Mouse (Mus musculus) ES-Bruce4 (cell line): ENCODE measurements around the gene Slc5a4b.
"Not testable (repeated sequence)": the region's sequence is repeated elsewhere in the genome, so short reads cannot be mapped to it uniquely, and the experiment has no call there.

ENCODE experiments used
- CTCF ChIP-seq: IDR thresholded peaks from one replicate; pipeline ENCODE4 v1.8.1; 2011; ENCODE audit warnings: low read depth, low read length
- EP300 ChIP-seq: IDR thresholded peaks from 2 replicates; pipeline ENCODE4 v1.6.1; 2011; ENCODE audit warnings: low read depth, low read length; ENCODE audit not compliant: insufficient read depth
- POLR2A ChIP-seq: IDR thresholded peaks from one replicate; pipeline ENCODE4 v1.8.1; 2011; ENCODE audit warnings: low read length; ENCODE audit not compliant: insufficient read depth

GRCm38 (mm10) chr10:76077008-76077407 is 33.8 kb downstream of the Slc5a4b start:
- TF ChIP-seq CTCF, EP300, POLR2A: not testable (repeated sequence)
